Mouse (Mus musculus) olfactory bulb, adult 2 months (tissue): ENCODE data around the gene Kyat1.

Source experiments
- CTCF ChIP-seq: fragments of 200-500 bp; IDR thresholded peaks from 2 replicates; pipeline ENCODE4 v1.5.1; 2012; ENCODE audit warnings: low read depth, mild to moderate bottlenecking, low read length, moderate library complexity; ENCODE audit not compliant: insufficient read depth
- POLR2A ChIP-seq: fragments of 200-500 bp; IDR thresholded peaks from 2 replicates; pipeline ENCODE4 v1.6.1; 2012; ENCODE audit warnings: mild to moderate bottlenecking, low read depth, low read length, moderate library complexity; ENCODE audit not compliant: insufficient read depth

- TF ChIP-seq CTCF = no peak
- no peak for TF ChIP-seq POLR2A
Measured at GRCm38 (mm10) chr2:30183721-30184120, 21.9 kb downstream of the Kyat1 start.
